Mouse (Mus musculus): ENCODE results near the gene Nol9.

DNA sequence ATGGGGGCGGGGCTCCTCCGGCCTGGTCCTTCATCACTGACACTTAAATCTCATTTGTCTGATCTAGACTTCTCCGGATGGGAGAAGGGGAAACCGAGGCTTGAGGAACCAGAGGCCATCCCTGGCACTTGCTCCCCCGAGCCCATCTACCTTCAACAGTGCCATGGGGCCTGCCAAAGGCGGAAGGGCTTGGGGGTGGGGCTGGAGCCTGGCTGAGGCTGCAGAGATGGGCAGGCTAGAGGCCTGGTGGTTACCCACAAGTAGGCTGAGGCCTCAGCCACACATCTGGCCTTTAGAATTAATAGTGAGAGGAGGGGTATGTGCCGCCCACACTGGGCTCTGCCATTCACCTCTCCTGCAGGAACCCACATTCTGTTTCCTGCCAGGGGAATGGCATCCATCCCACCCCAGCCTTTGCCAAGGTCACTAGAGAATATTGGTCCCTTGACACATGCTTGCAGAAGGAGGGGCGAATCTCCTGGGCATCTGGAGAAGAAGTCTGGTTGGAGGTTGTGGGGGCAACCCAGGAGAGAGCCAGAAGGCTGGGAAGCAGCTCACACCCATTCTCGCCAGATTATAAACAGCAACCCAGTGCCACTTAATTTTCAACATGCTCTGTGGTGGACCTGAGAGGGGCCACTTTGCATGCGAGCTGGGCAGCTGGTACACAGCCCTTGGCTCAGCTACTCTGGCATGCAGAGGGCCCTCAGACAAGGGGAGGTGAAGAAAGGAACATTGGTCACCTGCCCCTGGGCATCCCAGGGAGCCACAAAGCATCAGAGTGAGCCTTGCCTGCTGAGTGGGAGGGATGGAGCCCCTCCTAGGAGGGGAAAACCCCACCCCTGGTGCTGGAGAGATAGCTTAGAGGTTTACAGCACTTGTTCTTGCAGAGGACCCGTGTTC is 31.6 kb downstream of the Nol9 start:
- TF ChIP-seq POLR2A (IDR thresholded peaks at IDR 0.05; ENCODE audit: control insufficient read depth, low read depth, low read length) (no peak), CTCF (IDR thresholded peaks at IDR 0.05; ENCODE audit: control insufficient read depth, insufficient read depth, insufficient replicate concordance, low read depth, low read length) (no peak)

Measured in testis, adult 2 months (tissue).